Mouse (Mus musculus): Measurements from ENCODE around the gene Opa3. TPM values are rescaled to one million over a fixed set of nuclear protein-coding genes. Genes with fewer than 3 reads are reported as not detected.

The Opa3 gene
- total and polyA plus RNA-seq, 3 experiments: 9.4 to 21.2 (median 11.9) TPM

DNA sequence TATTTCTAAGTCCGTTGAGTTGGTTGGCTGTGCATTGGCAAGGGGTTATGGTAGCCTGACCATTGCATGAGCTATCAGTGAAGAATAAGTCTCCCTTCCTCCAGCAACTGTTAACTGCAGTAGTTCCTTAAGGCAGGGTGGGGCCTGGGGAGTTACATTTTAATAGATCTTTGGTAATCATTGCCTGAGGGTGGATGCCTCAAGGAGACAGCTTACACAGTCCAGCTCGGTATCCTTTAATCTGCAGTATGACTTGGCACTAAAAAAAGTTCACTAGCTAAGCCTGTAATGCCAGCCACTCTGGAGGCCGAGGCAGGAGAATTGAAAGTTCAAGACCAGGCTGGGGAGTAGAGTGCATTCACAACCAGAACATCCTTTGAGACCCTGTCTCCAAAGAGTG, 3.7 kb downstream of the Opa3 start:
- DNase-seq (ENCODE audit: extremely low read depth): no peak
- no peak overlapping the region for H3K9ac ChIP-seq (ENCODE audit: insufficient read depth, low read depth)
- no peak for TF ChIP-seq TCF12 (IDR thresholded peaks at IDR 0.05; ENCODE audit: low read depth, low read length)
- TF ChIP-seq TBP (conservative IDR thresholded peaks at IDR 0.05; ENCODE audit: low read depth, low read length): no peak
- TF ChIP-seq CTCF (conservative IDR thresholded peaks at IDR 0.05 in 1 of 2, IDR thresholded peaks at IDR 0.05 in 1 of 2; ENCODE audit: low read depth in 2 of 2, low read length in 2 of 2): no peak
- no peak for TF ChIP-seq IRF4 (IDR thresholded peaks at IDR 0.05; ENCODE audit: low read depth, low read length)
- TF ChIP-seq SMC3 (IDR thresholded peaks at IDR 0.05; ENCODE audit: low read depth, low read length): no peak
- no peak for TF ChIP-seq USF2 (conservative IDR thresholded peaks at IDR 0.05; ENCODE audit: low read depth, low read length)
- H3K4me1 ChIP-seq (ENCODE audit: control insufficient read depth in 1 of 2, insufficient read depth in 2 of 2): peaks cover 0 to 21% of the 10 kb centered on the region in 2 experiments; a peak in 2 of 4 replicates
- no peak overlapping the region for H3K27ac ChIP-seq (ENCODE audit: insufficient read depth, low read depth)
- H3K9me3 ChIP-seq (replicated peaks; ENCODE audit: low read length): no peaks in the 10 kb centered on the region
- H3K4me3 ChIP-seq (replicated peaks in 1 of 3; ENCODE audit: low read depth in 2 of 3, low read length in 2 of 3, poor library complexity in 1 of 3): no peak overlapping the region
- in situ Hi-C loops (cut with MboI; ENCODE audit: low pct_ligation_motif_present, low pct_unique_long_range_greater_than_20kb, low sequenced_read_pairs) (loop anchor here (5.0 kb wide), 2 partner anchors 40 kb away; partner anchors contain the start of gene Vasp), dilution Hi-C loops (cut with MboI; ENCODE audit: extremely low pct_ligation_motif_present, extremely low pct_unique_long_range_greater_than_20kb, low sequenced_read_pairs) (no loop called here)
- H3K27me3 ChIP-seq (replicated peaks): no peaks in the 10 kb centered on the region
- no peak overlapping the region for H3K4me2 ChIP-seq (ENCODE audit: insufficient read depth, low read depth, poor library complexity, severe bottlenecking)
- H3K79me2 ChIP-seq (replicated peaks; ENCODE audit: control insufficient read depth, extremely low read depth, insufficient read depth, poor library complexity, severe bottlenecking): peaks cover 15% of the 10 kb centered on the region
- peaks cover 0 to 51% of the 10 kb centered on the region in 2 experiments for H3K36me3 ChIP-seq (replicated peaks in 1 of 2; ENCODE audit: control insufficient read depth in 1 of 2, insufficient read depth in 1 of 2, low read length in 1 of 2)

DNA sequence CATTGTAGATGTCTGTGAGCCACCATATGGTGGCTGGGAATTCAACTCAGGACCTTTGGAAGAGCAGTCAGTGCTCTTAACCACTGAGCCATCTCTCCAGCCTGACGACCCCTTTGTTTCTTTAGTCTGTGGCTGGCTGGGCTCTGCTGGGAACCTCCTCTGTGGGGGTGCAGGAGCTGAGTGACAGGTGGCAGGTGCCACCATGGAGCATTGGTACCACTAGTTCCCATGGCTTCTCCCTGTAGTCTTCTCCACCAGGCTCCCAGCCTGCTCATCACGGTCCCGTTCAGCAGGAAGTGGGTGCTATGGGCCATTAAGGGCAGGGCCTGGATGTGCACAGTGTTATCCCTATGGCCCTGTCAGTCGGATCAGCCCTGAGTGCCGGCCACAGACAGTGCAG, 6.5 kb downstream of the Opa3 start:
- Histone ChIP-seq H3K9ac (ENCODE audit: insufficient read depth, low read depth) (no peak overlapping the region), H3K9me3 (replicated peaks; ENCODE audit: low read length) (no peaks in the 10 kb centered on the region), H3K36me3 (replicated peaks in 1 of 2; ENCODE audit: control insufficient read depth in 1 of 2, insufficient read depth in 1 of 2, low read length in 1 of 2) (peaks cover 0 to 51% of the 10 kb centered on the region in 2 experiments), H3K79me2 (replicated peaks; ENCODE audit: control insufficient read depth, extremely low read depth, insufficient read depth, poor library complexity, severe bottlenecking) (peaks cover 8% of the 10 kb centered on the region), H3K4me1 (ENCODE audit: control insufficient read depth in 1 of 2, insufficient read depth in 2 of 2) (peaks cover 0 to 32% of the 10 kb centered on the region in 2 experiments; a peak in 2 of 4 replicates), H3K27me3 (replicated peaks) (no peaks in the 10 kb centered on the region), H3K4me2 (ENCODE audit: insufficient read depth, low read depth, poor library complexity, severe bottlenecking) (no peak overlapping the region), H3K4me3 (replicated peaks in 1 of 3; ENCODE audit: low read depth in 2 of 3, low read length in 2 of 3, poor library complexity in 1 of 3) (no peak overlapping the region), H3K27ac (ENCODE audit: insufficient read depth, low read depth) (no peak overlapping the region; the same call in 1 of the 2 replicates)
- in situ Hi-C loops (cut with MboI; ENCODE audit: low pct_ligation_motif_present, low pct_unique_long_range_greater_than_20kb, low sequenced_read_pairs): loop anchor here (5.0 kb wide), 2 partner anchors 38 to 42 kb away; partner anchors contain the start of gene Vasp
- DNase-seq (ENCODE audit: extremely low read depth): no peak
- dilution Hi-C loops (cut with MboI; ENCODE audit: extremely low pct_ligation_motif_present, extremely low pct_unique_long_range_greater_than_20kb, low sequenced_read_pairs): no loop called here
- no peak for TF ChIP-seq ELF1 (IDR thresholded peaks at IDR 0.05; ENCODE audit: low read depth, low read length)
- no peak for TF ChIP-seq KAT2A (IDR thresholded peaks at IDR 0.05; ENCODE audit: insufficient replicate concordance, low read length)
- no peak for TF ChIP-seq POLR2AphosphoS2 (IDR thresholded peaks at IDR 0.05; ENCODE audit: low read depth, low read length)
- no peak for TF ChIP-seq RAD21 (IDR thresholded peaks at IDR 0.05; ENCODE audit: low read depth, low read length)
- no peak for TF ChIP-seq CHD1 (IDR thresholded peaks at IDR 0.05; ENCODE audit: low read depth, low read length)
- no peak for TF ChIP-seq JUN (IDR thresholded peaks at IDR 0.05; ENCODE audit: insufficient read depth, low read depth, low read length)
- TF ChIP-seq USF2 (conservative IDR thresholded peaks at IDR 0.05; ENCODE audit: low read depth, low read length): no peak
- no peak for TF ChIP-seq MAFK (IDR thresholded peaks at IDR 0.05; ENCODE audit: insufficient replicate concordance, low read length)
- TF ChIP-seq ZC3H11A (IDR thresholded peaks at IDR 0.05; ENCODE audit: low read depth, low read length): no peak
- TF ChIP-seq POLR2A (IDR thresholded peaks at IDR 0.05; ENCODE audit: low read depth, low read length): no peak
- no peak for TF ChIP-seq ETS1 (conservative IDR thresholded peaks at IDR 0.05; ENCODE audit: low read depth, low read length)
- no peak for TF ChIP-seq PAX5 (IDR thresholded peaks at IDR 0.05; ENCODE audit: low read length)
- TF ChIP-seq MEF2A (IDR thresholded peaks at IDR 0.05; ENCODE audit: borderline replicate concordance, low read depth, low read length): no peak
- no peak for TF ChIP-seq CTCF (conservative IDR thresholded peaks at IDR 0.05 in 1 of 2, IDR thresholded peaks at IDR 0.05 in 1 of 2; ENCODE audit: low read depth in 2 of 2, low read length in 2 of 2)
- no peak for TF ChIP-seq NRF1 (IDR thresholded peaks at IDR 0.05; ENCODE audit: low read depth, low read length)
- no peak for TF ChIP-seq MYC (IDR thresholded peaks at IDR 0.05; ENCODE audit: low read depth, low read length)
- TF ChIP-seq UBTF (IDR thresholded peaks at IDR 0.05; ENCODE audit: low read depth, low read length): no peak
